Mouse (Mus musculus): ENCODE results near the gene Mrto4. TPM values are rescaled to one million over a fixed set of nuclear protein-coding genes. Genes with fewer than 3 reads are reported as not detected.

Gene Mrto4
- polyA plus RNA-seq, 1 experiment from 2014 or later, result 178 TPM

DNA sequence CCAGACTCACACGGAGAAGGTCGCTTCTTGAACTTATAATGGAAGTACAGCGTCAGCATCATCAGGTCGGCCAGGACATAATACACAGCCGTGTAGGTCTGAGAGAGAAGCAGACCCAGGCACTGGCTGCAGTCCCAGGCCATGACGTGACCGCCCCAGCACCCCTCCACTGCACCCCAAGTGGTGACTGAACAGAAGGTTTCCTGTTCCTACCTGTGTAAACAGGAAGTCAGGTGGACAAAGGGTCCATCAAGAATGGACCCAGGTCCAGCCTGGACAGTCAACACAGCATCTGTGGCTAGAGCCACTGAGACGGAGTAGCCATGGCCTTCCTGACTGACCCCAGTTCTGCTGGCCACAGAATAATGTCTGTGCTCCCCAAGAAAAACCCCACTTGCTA is 50.6 kb downstream of the Mrto4 start:
- 91% methylated on average over 8 of the region's 8 CpGs for WGBS
- H3K27me3 ChIP-seq (ENCODE audit: low read depth, poor library complexity, severe bottlenecking), result no peaks in the 10 kb centered on the region
- no peak overlapping the region for H3K27ac ChIP-seq
- H3K4me3 ChIP-seq, result no peak overlapping the region
- H3K36me3 ChIP-seq, result peaks cover 68% of the 10 kb centered on the region
- H3K9me3 ChIP-seq (replicated peaks), result no peaks in the 10 kb centered on the region
- peaks cover 19% of the 10 kb centered on the region for H3K4me1 ChIP-seq
- no peak for DNase-seq (ENCODE audit: low spot score)

DNA sequence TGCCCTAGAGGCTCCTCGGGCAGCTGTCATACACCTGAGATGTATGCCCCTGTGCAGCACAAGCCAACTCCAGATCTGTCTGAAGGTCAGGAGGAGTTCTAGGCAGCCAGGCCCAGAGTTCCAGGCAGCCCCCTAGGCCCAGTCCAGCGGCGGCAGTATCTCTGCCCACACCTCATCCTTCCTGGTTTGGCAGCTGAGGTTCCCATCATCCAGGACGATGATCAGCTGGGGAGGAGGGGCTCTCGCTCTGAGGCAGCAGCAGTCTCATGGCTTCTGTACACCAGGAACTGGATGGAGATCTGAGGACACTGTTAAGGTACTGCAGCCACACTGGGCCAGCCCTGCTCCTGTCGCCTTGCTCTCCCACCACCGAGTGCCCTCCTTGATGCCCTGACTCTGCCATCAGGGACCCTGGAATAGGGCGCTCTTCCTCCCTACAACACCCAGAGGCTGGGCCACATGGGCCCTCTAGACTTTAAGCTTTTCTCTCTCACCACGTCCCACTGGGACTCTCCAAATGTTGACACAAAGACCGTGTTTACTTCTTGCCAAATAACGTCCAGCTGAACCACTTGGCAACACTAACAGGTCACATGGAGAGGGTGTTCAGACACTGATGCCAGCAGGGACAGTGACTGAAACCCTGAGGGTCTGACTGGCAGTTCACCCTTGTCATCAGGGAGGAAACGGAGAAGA is 53.6 kb downstream of the Mrto4 start:
- Histone ChIP-seq H3K36me3 (peaks cover 45% of the 10 kb centered on the region), H3K4me1 (peaks cover 17% of the 10 kb centered on the region), H3K4me3 (no peak overlapping the region), H3K9me3 (replicated peaks) (no peaks in the 10 kb centered on the region), H3K27me3 (ENCODE audit: low read depth, poor library complexity, severe bottlenecking) (no peaks in the 10 kb centered on the region), H3K27ac (no peak overlapping the region)
- 85% methylated on average over 12 of the region's 12 CpGs for WGBS
- DNase-seq (ENCODE audit: low spot score), result no peak

DNA sequence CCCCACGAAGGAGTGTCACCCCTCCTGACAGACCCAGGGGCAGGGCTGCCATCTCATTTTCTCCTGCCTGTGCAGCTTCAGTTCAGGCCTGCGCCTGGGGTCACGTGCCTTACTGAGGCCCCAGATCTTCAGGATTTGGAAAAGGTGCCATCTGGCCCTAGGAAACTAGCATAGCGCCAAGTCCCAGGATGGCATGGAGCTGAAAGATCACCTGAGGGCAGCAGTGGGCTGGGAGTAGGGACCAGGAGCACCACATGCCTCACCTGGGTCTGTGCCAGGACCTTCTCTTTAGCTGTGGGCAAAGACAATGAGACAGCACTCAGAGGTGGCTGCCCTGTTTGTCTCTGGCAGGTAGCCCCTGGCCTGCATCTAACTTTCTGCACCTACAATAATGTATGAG is 54.8 kb downstream of the Mrto4 start:
- Histone ChIP-seq H3K27ac (no peak overlapping the region), H3K9me3 (replicated peaks) (no peaks in the 10 kb centered on the region), H3K4me1 (peaks cover 15% of the 10 kb centered on the region), H3K27me3 (ENCODE audit: low read depth, poor library complexity, severe bottlenecking) (no peaks in the 10 kb centered on the region), H3K36me3 (peaks cover 48% of the 10 kb centered on the region), H3K4me3 (no peak overlapping the region)
- DNase-seq (ENCODE audit: low spot score), result no peak
- WGBS, result 87% methylated on average over 4 of the region's 4 CpGs

Small RNAs within 50 kb of the gene (microRNA-seq; reads per million reads assigned to microRNA genes)
- 14.7 reads per million, percentile 24 among the genes with 10 or more reads in this experiment for gene Gm24245
- 4.4 reads per million, percentile 7 among the genes with 10 or more reads in this experiment for gene Gm25732

Other genes with a start within 250 kb of the Mrto4 start
- gene Minos1, start 221.5 kb downstream of the Mrto4 start, polyA plus RNA-seq (2016; fragmentation: Nextera tagmentation; extraction: Ambion mirVana), result 393 and 402 TPM in 2 replicates
- 385 and 390 TPM in 2 replicates for gene Capzb, start 159.7 kb downstream of the Mrto4 start, polyA plus RNA-seq (2016; fragmentation: Nextera tagmentation; extraction: Ambion mirVana)
- 14.6 and 19.7 TPM in 2 replicates for gene Pqlc2, start 41.9 kb downstream of the Mrto4 start, polyA plus RNA-seq (2016; fragmentation: Nextera tagmentation; extraction: Ambion mirVana)
- 115 and 133 TPM in 2 replicates for gene Akr7a5, start 41.8 kb downstream of the Mrto4 start, polyA plus RNA-seq (2016; fragmentation: Nextera tagmentation; extraction: Ambion mirVana)
- gene Emc1, start within 50 bp of the Mrto4 start, polyA plus RNA-seq (2016; fragmentation: Nextera tagmentation; extraction: Ambion mirVana), result 32.1 and 32.2 TPM in 2 replicates
- gene Ubr4, start within 50 bp of the Mrto4 start, polyA plus RNA-seq (2016; fragmentation: Nextera tagmentation; extraction: Ambion mirVana), result 69.7 and 74.4 TPM in 2 replicates
- 2.8 and 4.1 TPM in 2 replicates for gene Iffo2, start 178.0 kb upstream of the Mrto4 start, polyA plus RNA-seq (2016; fragmentation: Nextera tagmentation; extraction: Ambion mirVana)